Mouse (Mus musculus): Measurements from ENCODE around the gene Sppl2b. TPM values are rescaled to one million over a fixed set of nuclear protein-coding genes. Genes with fewer than 3 reads are reported as not detected.

The Sppl2b gene
- polyA plus RNA-seq, 1 experiment from 2014 or later, result 63.9 TPM

GRCm38 (mm10) chr10:80911891-80912290, 56.8 kb downstream of the Sppl2b start:
- H3K9me3 ChIP-seq (replicated peaks), result no peaks in the 10 kb centered on the region
- no peaks in the 10 kb centered on the region for H3K27me3 ChIP-seq
- no peak for ATAC-seq (ENCODE audit: insufficient read depth)
- H3K4me3 ChIP-seq (replicated peaks), result no peak overlapping the region
- H3K4me1 ChIP-seq (replicated peaks), result peaks cover 39% of the 10 kb centered on the region
- H3K27ac ChIP-seq (replicated peaks), result no peak overlapping the region
- H3K4me2 ChIP-seq, result no peak overlapping the region
- no peak overlapping the region for H3K9ac ChIP-seq
- peaks cover 39% of the 10 kb centered on the region for H3K36me3 ChIP-seq (replicated peaks)

GRCm38 (mm10) chr10:80913364-80914011, 58.4 kb downstream of the Sppl2b start:
- ATAC-seq (ENCODE audit: insufficient read depth), result no peak
- H3K4me1 ChIP-seq (replicated peaks), result peaks cover 55% of the 10 kb centered on the region
- H3K4me2 ChIP-seq, result no peak overlapping the region
- H3K36me3 ChIP-seq (replicated peaks), result peaks cover 30% of the 10 kb centered on the region
- no peak overlapping the region for H3K4me3 ChIP-seq (replicated peaks)
- WGBS (ENCODE audit: insufficient replicate concordance), result 84% methylated on average over 7 of the region's 8 CpGs
- no peak overlapping the region for H3K9ac ChIP-seq
- no peaks in the 10 kb centered on the region for H3K9me3 ChIP-seq (replicated peaks)
- no peak overlapping the region for H3K27ac ChIP-seq (replicated peaks)
- peaks cover 14% of the 10 kb centered on the region for H3K27me3 ChIP-seq

GRCm38 (mm10) chr10:80914253-80914656, 59.2 kb downstream of the Sppl2b start:
- no peak for ATAC-seq (ENCODE audit: insufficient read depth)
- H3K9me3 ChIP-seq (replicated peaks), result no peaks in the 10 kb centered on the region
- no peak overlapping the region for H3K4me3 ChIP-seq (replicated peaks)
- H3K27ac ChIP-seq (replicated peaks), result no peak overlapping the region
- H3K9ac ChIP-seq, result no peak overlapping the region
- peaks cover 23% of the 10 kb centered on the region for H3K36me3 ChIP-seq (replicated peaks)
- peaks cover 21% of the 10 kb centered on the region for H3K27me3 ChIP-seq
- 72% methylated on average over 5 of the region's 5 CpGs for WGBS (ENCODE audit: insufficient replicate concordance)
- H3K4me2 ChIP-seq, result no peak overlapping the region
- peaks cover 57% of the 10 kb centered on the region for H3K4me1 ChIP-seq (replicated peaks)

GRCm38 (mm10) chr10:80915260-80915659, 60.2 kb downstream of the Sppl2b start:
- WGBS (ENCODE audit: insufficient replicate concordance), result 25% methylated on average over 2 of the region's 2 CpGs
- Histone ChIP-seq H3K4me2 (no peak overlapping the region), H3K36me3 (replicated peaks) (peaks cover 13% of the 10 kb centered on the region; the same call in 1 of the 2 replicates), H3K9me3 (replicated peaks) (no peaks in the 10 kb centered on the region), H3K9ac (no peak overlapping the region), H3K4me1 (replicated peaks) (peaks cover 57% of the 10 kb centered on the region), H3K4me3 (replicated peaks) (no peak overlapping the region), H3K27ac (replicated peaks) (no peak overlapping the region; the same call in 1 of the 2 replicates), H3K27me3 (peaks cover 31% of the 10 kb centered on the region)
- ATAC-seq (ENCODE audit: insufficient read depth), result peak; percentile 20; the same call in 1 of the 2 replicates

GRCm38 (mm10) chr10:80915736-80916135, 60.7 kb downstream of the Sppl2b start:
- H3K36me3 ChIP-seq (replicated peaks), result peaks cover 8% of the 10 kb centered on the region; the same call in 1 of the 2 replicates
- H3K4me1 ChIP-seq (replicated peaks), result peaks cover 57% of the 10 kb centered on the region
- no peak overlapping the region for H3K27ac ChIP-seq (replicated peaks)
- H3K9me3 ChIP-seq (replicated peaks), result no peaks in the 10 kb centered on the region
- no peak overlapping the region for H3K9ac ChIP-seq
- no peak overlapping the region for H3K4me2 ChIP-seq
- 80% methylated on average over 4 of the region's 4 CpGs for WGBS (ENCODE audit: insufficient replicate concordance)
- H3K27me3 ChIP-seq, result peaks cover 34% of the 10 kb centered on the region
- no peak for ATAC-seq (ENCODE audit: insufficient read depth)
- H3K4me3 ChIP-seq (replicated peaks), result no peak overlapping the region

GRCm38 (mm10) chr10:80917336-80917778, 62.3 kb downstream of the Sppl2b start:
- ATAC-seq (ENCODE audit: insufficient read depth), result peak; percentile 10; the same call in 1 of the 2 replicates
- Histone ChIP-seq H3K27me3 (peaks cover 49% of the 10 kb centered on the region), H3K4me1 (replicated peaks) (peaks cover 63% of the 10 kb centered on the region), H3K27ac (replicated peaks) (no peak overlapping the region), H3K36me3 (replicated peaks) (0 out of 2 replicates have a peak, but pooled peaks cover 7% of the 10 kb centered on the region), H3K9me3 (replicated peaks) (no peaks in the 10 kb centered on the region), H3K4me2 (peak overlapping the region; percentile 86), H3K4me3 (replicated peaks) (peak overlapping the region; percentile 73), H3K9ac (peak overlapping the region; percentile 65)
- under 1% methylated on average over 15 of the region's 15 CpGs for WGBS (ENCODE audit: insufficient replicate concordance)

- H3K9ac ChIP-seq, result peak within 1 kb of the TSS; percentile 65
- WGBS (ENCODE audit: insufficient replicate concordance), result under 1% methylated on average over 61 of the region's 61 CpGs
- H3K4me1 ChIP-seq (replicated peaks), result peaks cover 63% of the 10 kb centered on the region
- H3K9me3 ChIP-seq (replicated peaks), result no peaks in the 10 kb centered on the region
- peaks cover 54% of the 10 kb centered on the region for H3K27me3 ChIP-seq
- peak within 1 kb of the TSS; percentile 86 for H3K4me2 ChIP-seq
- peak; percentile 24; the same call in 1 of the 2 replicates for ATAC-seq (ENCODE audit: insufficient read depth)
- 0 out of 2 replicates have a peak, but pooled peaks cover 7% of the 10 kb centered on the region for H3K36me3 ChIP-seq (replicated peaks)
- H3K4me3 ChIP-seq (replicated peaks), result peak within 1 kb of the TSS; percentile 73
- H3K27ac ChIP-seq (replicated peaks), result 0 out of 2 replicates have a peak within 1 kb of the TSS, but pooled peaks have one; percentile 41
Measured at GRCm38 (mm10) chr10:80917779-80918434, 62.8 kb downstream of the Sppl2b start, which contains the start of gene Lmnb2. TSS of gene Lmnb2 (minus strand) at chr10:80918245.

MicroRNAs within 50 kb of the gene (microRNA counts, 519-probe panel; counts per million panel counts)
- not detected for microRNA mmu-miR-1982

Small RNAs within 50 kb of the gene (microRNA-seq; reads per million reads assigned to microRNA genes)
- gene Mir1982, result 3.8 reads per million, percentile 11 among the genes with 10 or more reads in this experiment

Other genes with a start within 250 kb of the Sppl2b start
- gene Gm49322, start 249.3 kb upstream of the Sppl2b start, polyA plus RNA-seq (2015; fragmentation: Nextera tagmentation; extraction: Ambion mirVana), result 1.5 TPM in 2 replicates
- gene Csnk1g2, start 232.4 kb upstream of the Sppl2b start, polyA plus RNA-seq (2015; fragmentation: Nextera tagmentation; extraction: Ambion mirVana), result 49.7 and 60.4 TPM in 2 replicates
- gene Btbd2, start 198.2 kb upstream of the Sppl2b start, polyA plus RNA-seq (2015; fragmentation: Nextera tagmentation; extraction: Ambion mirVana), result 14.4 and 15.9 TPM in 2 replicates
- 74.9 and 84.6 TPM in 2 replicates for gene Mknk2, start 177.2 kb upstream of the Sppl2b start, polyA plus RNA-seq (2015; fragmentation: Nextera tagmentation; extraction: Ambion mirVana)
- 28.0 and 31.6 TPM in 2 replicates for gene Mob3a, start 153.3 kb upstream of the Sppl2b start, polyA plus RNA-seq (2015; fragmentation: Nextera tagmentation; extraction: Ambion mirVana)
- 7.1 and 8.1 TPM in 2 replicates for gene Izumo4, start 153.1 kb upstream of the Sppl2b start, polyA plus RNA-seq (2015; fragmentation: Nextera tagmentation; extraction: Ambion mirVana)
- gene Ap3d1, start 113.0 kb upstream of the Sppl2b start, polyA plus RNA-seq (2015; fragmentation: Nextera tagmentation; extraction: Ambion mirVana), result 20.2 and 21.8 TPM in 2 replicates
- gene Dot1l, start 100.1 kb upstream of the Sppl2b start, polyA plus RNA-seq (2015; fragmentation: Nextera tagmentation; extraction: Ambion mirVana), result 8.1 and 9.3 TPM in 2 replicates
- gene Sf3a2, start 57.1 kb upstream of the Sppl2b start, polyA plus RNA-seq (2015; fragmentation: Nextera tagmentation; extraction: Ambion mirVana), result 31.3 and 32.8 TPM in 2 replicates
- 73.6 and 83.0 TPM in 2 replicates for gene Plekhj1, start 56.6 kb upstream of the Sppl2b start, polyA plus RNA-seq (2015; fragmentation: Nextera tagmentation; extraction: Ambion mirVana)
- 0.10 and 0.12 TPM in 2 replicates for gene Amh, start 50.0 kb upstream of the Sppl2b start, polyA plus RNA-seq (2015; fragmentation: Nextera tagmentation; extraction: Ambion mirVana)
- gene Jsrp1, start 41.8 kb upstream of the Sppl2b start, polyA plus RNA-seq (2015; fragmentation: Nextera tagmentation; extraction: Ambion mirVana), result 0.97 and 1.3 TPM in 2 replicates
- 1,470 and 1,719 TPM in 2 replicates for gene Oaz1, start 28.6 kb upstream of the Sppl2b start, polyA plus RNA-seq (2015; fragmentation: Nextera tagmentation; extraction: Ambion mirVana)
- gene Lingo3, start 11.2 kb upstream of the Sppl2b start, polyA plus RNA-seq (2015; fragmentation: Nextera tagmentation; extraction: Ambion mirVana), result not detected in 2 replicates
- gene Lsm7, start 66 bp upstream of the Sppl2b start, polyA plus RNA-seq (2015; fragmentation: Nextera tagmentation; extraction: Ambion mirVana), result 115 TPM in 2 replicates
- 0.05 TPM in 1 of 2 replicates, not detected in the other for gene Tmprss9, start 16.6 kb downstream of the Sppl2b start, polyA plus RNA-seq (2015; fragmentation: Nextera tagmentation; extraction: Ambion mirVana)
- 163 and 165 TPM in 2 replicates for gene Timm13, start 45.7 kb downstream of the Sppl2b start, polyA plus RNA-seq (2015; fragmentation: Nextera tagmentation; extraction: Ambion mirVana)
- gene Lmnb2, start 63.0 kb downstream of the Sppl2b start, polyA plus RNA-seq (2015; fragmentation: Nextera tagmentation; extraction: Ambion mirVana), result 11.0 and 12.4 TPM in 2 replicates
- 3.8 and 4.0 TPM in 2 replicates for gene Gadd45b, start 74.8 kb downstream of the Sppl2b start, polyA plus RNA-seq (2015; fragmentation: Nextera tagmentation; extraction: Ambion mirVana)
- gene Gng7, start 159.7 kb downstream of the Sppl2b start, polyA plus RNA-seq (2015; fragmentation: Nextera tagmentation; extraction: Ambion mirVana), result 0.36 and 0.41 TPM in 2 replicates
- gene Diras1, start 170.4 kb downstream of the Sppl2b start, polyA plus RNA-seq (2015; fragmentation: Nextera tagmentation; extraction: Ambion mirVana), result 0.07 TPM in 1 of 2 replicates, not detected in the other
- gene Slc39a3, start 182.2 kb downstream of the Sppl2b start, polyA plus RNA-seq (2015; fragmentation: Nextera tagmentation; extraction: Ambion mirVana), result 5.6 and 6.5 TPM in 2 replicates
- 57.0 and 62.9 TPM in 2 replicates for gene Sgta, start 204.9 kb downstream of the Sppl2b start, polyA plus RNA-seq (2015; fragmentation: Nextera tagmentation; extraction: Ambion mirVana)
- gene Thop1, start 214.8 kb downstream of the Sppl2b start, polyA plus RNA-seq (2015; fragmentation: Nextera tagmentation; extraction: Ambion mirVana), result 19.4 and 21.1 TPM in 2 replicates
- 32.9 and 36.3 TPM in 2 replicates for gene Creb3l3, start 243.6 kb downstream of the Sppl2b start, polyA plus RNA-seq (2015; fragmentation: Nextera tagmentation; extraction: Ambion mirVana)